Mouse (Mus musculus) myocyte (in vitro differentiated cells): Measurements from ENCODE around the gene Edc3. TPM values are rescaled to one million over a fixed set of nuclear protein-coding genes. Genes with fewer than 3 reads are reported as not detected.
A peak's percentile ranks its signal among the peaks of the same experiment; 100 is the strongest.

Experiments
- H3K27me3 ChIP-seq: one replicate; pipeline ENCODE4 v1.6.1; 2011; ENCODE audit not compliant: control insufficient read depth, insufficient read depth, insufficient read length
- H3K36me3 ChIP-seq: one replicate; pipeline ENCODE4 v1.6.1; 2011; ENCODE audit not compliant: control insufficient read depth, insufficient read depth
- H3K4me2 ChIP-seq: one replicate; pipeline ENCODE4 v1.6.1; 2011; ENCODE audit warnings: low read depth, control low read depth
- H3K4me3 ChIP-seq: one replicate; pipeline ENCODE4 v1.5.1; 2011; ENCODE audit warnings: mild to moderate bottlenecking, control low read depth, moderate library complexity
- H3K79me2 ChIP-seq: one replicate; pipeline ENCODE4 v1.6.1; 2011; ENCODE audit not compliant: control insufficient read depth, insufficient read depth
- H3ac ChIP-seq: one replicate; pipeline ENCODE4 v1.6.1; 2011; ENCODE audit not compliant: control insufficient read depth, insufficient read length
- CEBPB ChIP-seq: IDR thresholded peaks from 2 replicates; pipeline ENCODE4 v1.6.1; 2011; ENCODE audit warnings: mild to moderate bottlenecking, moderate library complexity; ENCODE audit not compliant: poor library complexity, insufficient read depth, severe bottlenecking
- E2F4 ChIP-seq: IDR thresholded peaks from one replicate; pipeline ENCODE4 v1.6.1; 2011; ENCODE audit warnings: mild to moderate bottlenecking, control low read depth, moderate library complexity; ENCODE audit not compliant: insufficient read depth
- MAX ChIP-seq: IDR thresholded peaks from one replicate; pipeline ENCODE4 v1.6.1; 2011; ENCODE audit warnings: low read depth, mild to moderate bottlenecking, control low read depth
- MYOD1 ChIP-seq, 3 experiments: IDR thresholded peaks; one replicate each; pipeline ENCODE4 v1.6.1; 2011; ENCODE audit warnings: control low read depth in 2 of 3, low read depth in 2 of 3, mild to moderate bottlenecking in 2 of 3, moderate library complexity in 1 of 3; ENCODE audit not compliant: insufficient read length in 2 of 3, control insufficient read depth in 1 of 3
- MYOG ChIP-seq, 3 experiments: IDR thresholded peaks; one replicate each; pipeline ENCODE4 v1.6.1; 2011; ENCODE audit warnings: control low read depth in 2 of 3, low read depth in 2 of 3, mild to moderate bottlenecking in 2 of 3; ENCODE audit not compliant: insufficient read length in 2 of 3, control insufficient read depth in 1 of 3, insufficient read depth in 1 of 3
- POLR2A ChIP-seq: IDR thresholded peaks from one replicate; pipeline ENCODE4 v1.6.1; 2011; ENCODE audit warnings: low read depth, mild to moderate bottlenecking, control low read depth, moderate library complexity; ENCODE audit not compliant: insufficient read length
- POLR2AphosphoS2 ChIP-seq: IDR thresholded peaks from one replicate; pipeline ENCODE4 v1.6.1; 2011; ENCODE audit warnings: low read depth, control low read depth; ENCODE audit not compliant: insufficient read length
- REST ChIP-seq: IDR thresholded peaks from one replicate; pipeline ENCODE4 v1.6.1; 2011; ENCODE audit warnings: mild to moderate bottlenecking, control low read depth, moderate library complexity; ENCODE audit not compliant: insufficient read depth, insufficient read length
- SRF ChIP-seq: IDR thresholded peaks from one replicate; pipeline ENCODE4 v1.6.1; 2011; ENCODE audit warnings: low read depth; ENCODE audit not compliant: control insufficient read depth, insufficient read length
- TCF12 ChIP-seq: IDR thresholded peaks from one replicate; pipeline ENCODE4 v1.6.1; 2011; ENCODE audit warnings: mild to moderate bottlenecking, control low read depth; ENCODE audit not compliant: poor library complexity, insufficient read depth, severe bottlenecking
- TCF3 ChIP-seq: IDR thresholded peaks from one replicate; pipeline ENCODE4 v1.6.1; 2011; ENCODE audit warnings: low read depth, control low read depth; ENCODE audit not compliant: insufficient read length
- USF1 ChIP-seq: IDR thresholded peaks from one replicate; pipeline ENCODE4 v1.6.1; 2011; ENCODE audit warnings: low read depth, mild to moderate bottlenecking, control low read depth, moderate library complexity
- polyA plus RNA-seq: library from polyadenylated mRNA; unstranded; fragments of >200 nt; fragmentation: generic; extraction: Trizol; gene quantifications from one replicate; pipeline ENCODE4 v1.2.1, GENCODE M21; 2012; ENCODE audit warnings: missing spikeins

The Edc3 gene
- polyA plus RNA-seq, 1 experiment: 11.0 TPM

DNA sequence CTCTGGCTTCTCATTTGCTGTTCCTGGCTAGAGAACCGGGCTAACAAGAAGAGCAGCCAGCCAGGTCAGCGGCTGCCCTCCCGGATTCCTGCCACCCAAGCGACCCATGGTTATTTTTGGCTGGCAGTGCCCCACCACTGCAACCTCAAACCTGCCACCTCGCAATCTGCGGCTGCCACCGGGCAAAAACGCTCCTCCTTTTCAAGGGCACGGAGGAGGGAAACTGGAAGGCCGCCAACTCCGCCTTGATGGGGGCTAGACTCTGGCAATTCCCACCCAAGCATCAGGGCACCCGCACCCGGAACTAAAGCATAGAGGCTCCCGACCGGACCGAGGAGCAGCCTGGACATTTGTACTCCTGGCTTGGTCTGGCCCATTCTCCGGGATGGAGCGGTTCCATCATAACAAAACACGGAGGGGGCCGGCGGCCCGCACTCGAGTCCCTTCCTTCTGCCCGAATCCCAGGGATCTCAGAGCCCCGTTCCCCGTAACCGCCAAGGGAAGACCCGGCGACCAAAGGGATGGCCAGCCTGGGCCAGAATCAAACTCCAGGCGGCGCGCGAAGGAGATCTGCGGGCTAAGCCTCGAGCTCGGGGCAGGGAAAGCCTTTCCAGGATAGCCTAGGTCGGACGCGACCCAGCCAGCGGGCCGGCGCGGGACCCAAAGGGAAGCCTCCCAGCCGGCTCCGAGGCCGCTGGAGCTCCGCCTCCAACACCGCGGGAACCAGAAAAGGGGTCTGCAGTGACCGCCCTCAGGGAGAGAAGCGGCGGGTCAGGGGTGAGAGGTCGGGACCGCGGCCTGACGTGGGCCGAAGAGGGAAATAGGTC is 56.0 kb downstream of the Edc3 start:
- H3K36me3 ChIP-seq: peaks cover 21% of the 10 kb centered on the region
- peak overlapping the region; percentile 90 for H3K4me3 ChIP-seq
- peaks cover 40% of the 10 kb centered on the region for H3K79me2 ChIP-seq
- H3K4me2 ChIP-seq: peak overlapping the region; percentile 99
- H3K27me3 ChIP-seq: no peaks in the 10 kb centered on the region
- peak overlapping the region; percentile 85 for H3ac ChIP-seq
- TF ChIP-seq SRF (no peak), MYOG (IDR thresholded peaks at IDR 0.05; ENCODE audit: control insufficient read depth in 1 of 3, insufficient read depth in 1 of 3, insufficient read length in 2 of 3, low read depth in 2 of 3) (peak in 1 of 3 experiments; percentile 14), MAX (no peak)

- Histone ChIP-seq H3ac (peak overlapping the region; percentile 85), H3K4me2 (peak overlapping the region; percentile 84), H3K79me2 (peaks cover 40% of the 10 kb centered on the region), H3K27me3 (no peaks in the 10 kb centered on the region), H3K4me3 (peak overlapping the region; percentile 90), H3K36me3 (peaks cover 15% of the 10 kb centered on the region)
- peak in 1 of 3 experiments; percentile 8 for TF ChIP-seq MYOG (IDR thresholded peaks at IDR 0.05; ENCODE audit: control insufficient read depth in 1 of 3, insufficient read depth in 1 of 3, insufficient read length in 2 of 3, low read depth in 2 of 3)
- TF ChIP-seq MAX: no peak
- peak; percentile 81 for TF ChIP-seq POLR2A
- TF ChIP-seq TCF12: no peak
- no peak for TF ChIP-seq SRF
- peak; percentile 92 for TF ChIP-seq POLR2AphosphoS2
- TF ChIP-seq E2F4: no peak
- TF ChIP-seq REST: no peak
- no peak for TF ChIP-seq TCF3
- no peak for TF ChIP-seq MYOD1 (IDR thresholded peaks at IDR 0.05; ENCODE audit: control insufficient read depth in 1 of 3, insufficient read length in 2 of 3, low read depth in 2 of 3)
- TF ChIP-seq USF1: no peak
- no peak for TF ChIP-seq CEBPB
Observed at GRCm38 (mm10) chr9:57764974-57765363, 56.6 kb downstream of the Edc3 start.

GRCm38 (mm10) chr9:57765364-57766351 is 57.3 kb downstream of the Edc3 start, which contains the start of gene Clk3:
TSS of gene Clk3 (minus strand) at chr9:57765860.
- peaks cover 8% of the 10 kb centered on the region for H3K36me3 ChIP-seq
- peaks cover 38% of the 10 kb centered on the region for H3K79me2 ChIP-seq
- peak within 1 kb of the TSS; percentile 84 for H3K4me2 ChIP-seq
- TF ChIP-seq POLR2AphosphoS2 (no peak), TCF12 (no peak), SRF (no peak), POLR2A (peak; percentile 68), MYOD1 (IDR thresholded peaks at IDR 0.05; ENCODE audit: control insufficient read depth in 1 of 3, insufficient read length in 2 of 3, low read depth in 2 of 3) (peak in 1 of 3 experiments; percentile 20), TCF3 (no peak), E2F4 (peak; percentile 82)
- peak within 1 kb of the TSS; percentile 85 for H3ac ChIP-seq
- peak within 1 kb of the TSS; percentile 90 for H3K4me3 ChIP-seq
- no peaks in the 10 kb centered on the region for H3K27me3 ChIP-seq

DNA sequence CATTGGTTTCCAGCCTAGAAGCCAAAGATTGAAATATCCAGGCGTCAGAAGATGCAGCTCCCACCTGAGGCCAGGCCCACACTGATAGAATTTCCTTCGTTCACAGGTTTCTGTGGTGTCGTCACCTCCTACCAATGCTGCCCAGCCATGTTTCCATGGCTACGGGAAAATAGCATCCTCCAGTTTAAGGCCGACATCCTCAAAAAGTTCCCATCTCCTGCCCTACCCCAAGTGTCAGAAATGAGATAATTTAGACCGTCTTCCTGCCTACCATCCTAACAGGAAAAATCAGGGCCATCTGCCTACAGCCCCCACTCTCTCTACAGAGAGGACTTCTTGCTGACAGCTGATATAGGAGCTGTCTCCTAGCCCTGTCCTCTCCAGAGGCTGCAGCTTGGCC is 58.1 kb downstream of the Edc3 start:
- Histone ChIP-seq H3K27me3 (no peaks in the 10 kb centered on the region), H3K79me2 (peaks cover 30% of the 10 kb centered on the region), H3K36me3 (peaks cover under 1% of the 10 kb centered on the region), H3ac (no peak overlapping the region), H3K4me3 (peak overlapping the region; percentile 90), H3K4me2 (peak overlapping the region; percentile 84)
- no peak for TF ChIP-seq TCF3

DNA sequence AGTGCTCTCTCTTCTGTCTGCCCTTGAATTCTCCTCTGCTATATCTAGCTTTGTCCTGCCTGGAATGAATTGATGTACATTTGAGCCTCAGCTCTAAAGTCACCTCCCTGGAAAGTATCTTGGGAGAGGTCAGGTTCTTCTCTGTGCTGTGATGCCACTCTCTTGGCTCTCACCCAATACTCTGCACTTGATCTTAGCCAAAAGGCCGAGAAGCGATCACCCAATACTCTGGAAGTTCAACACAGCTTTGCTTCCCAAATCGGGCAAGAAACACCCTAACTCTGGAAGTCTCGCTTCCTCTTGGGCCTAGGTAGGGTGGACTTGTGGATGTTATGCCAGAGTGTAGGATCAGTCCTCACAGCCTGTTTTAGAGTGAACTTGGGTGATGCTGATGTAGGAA is 58.9 kb downstream of the Edc3 start:
- Histone ChIP-seq H3ac (no peak overlapping the region), H3K79me2 (peaks cover 22% of the 10 kb centered on the region), H3K36me3 (no peaks in the 10 kb centered on the region), H3K27me3 (no peaks in the 10 kb centered on the region), H3K4me2 (no peak overlapping the region), H3K4me3 (no peak overlapping the region)
- TF ChIP-seq POLR2AphosphoS2 (no peak), MYOD1 (IDR thresholded peaks at IDR 0.05; ENCODE audit: control insufficient read depth in 1 of 3, insufficient read length in 2 of 3, low read depth in 2 of 3) (no peak), CEBPB (no peak), E2F4 (no peak), TCF12 (no peak), USF1 (no peak), SRF (no peak), TCF3 (no peak), POLR2A (no peak), MAX (no peak), MYOG (IDR thresholded peaks at IDR 0.05; ENCODE audit: control insufficient read depth in 1 of 3, insufficient read depth in 1 of 3, insufficient read length in 2 of 3, low read depth in 2 of 3) (no peak), REST (no peak)
